Mouse (Mus musculus) splenic B cell, adult 2 months (primary cell): ENCODE results near the gene Tada1.

Source experiments
- DNase-seq: peaks from one replicate; pipeline ENCODE4 v3.0.0-alpha.2; 2011; ENCODE audit warnings: low read depth, low spot score
- H3K27me3 ChIP-seq: 2 replicates; pipeline ENCODE4 v1.6.1; 2012; ENCODE audit warnings: mild to moderate bottlenecking, low read length, moderate library complexity, mixed read lengths; ENCODE audit not compliant: control insufficient read depth, poor library complexity, insufficient read depth, severe bottlenecking
- H3K36me3 ChIP-seq: 2 replicates; pipeline ENCODE4 v1.6.1; 2012; ENCODE audit warnings: mild to moderate bottlenecking, low read length, moderate library complexity, mixed read lengths; ENCODE audit not compliant: control insufficient read depth, poor library complexity, insufficient read depth, severe bottlenecking

Tada1 gene

GRCm38 (mm10) chr1:166363122-166363521 lies 15.8 kb upstream of the Tada1 start:
- Histone ChIP-seq H3K27me3 (no peaks in the 10 kb centered on the region), H3K36me3 (no peaks in the 10 kb centered on the region)
- no peak for DNase-seq

DNA sequence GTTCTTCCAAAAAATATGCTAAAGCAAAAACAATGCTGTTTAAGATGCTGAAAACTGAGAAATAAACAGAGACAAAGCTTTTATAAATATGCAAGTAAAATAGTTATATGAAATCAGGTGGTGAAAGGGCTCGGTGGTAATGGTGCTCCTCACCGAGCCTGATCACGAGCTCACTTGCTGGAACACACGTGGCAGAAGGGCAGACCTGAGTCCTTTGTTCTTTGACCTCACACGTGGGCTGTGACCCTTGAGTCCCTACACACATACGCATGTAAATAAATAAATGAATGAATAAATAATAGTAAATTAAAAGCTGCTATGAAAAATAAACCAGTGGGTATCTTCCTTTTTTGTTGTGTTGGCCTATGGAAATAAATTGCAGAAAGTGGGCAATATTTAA lies 1.7 kb upstream of the Tada1 start:
- Histone ChIP-seq H3K36me3 (no peaks in the 10 kb centered on the region), H3K27me3 (no peaks in the 10 kb centered on the region)
- no peak for DNase-seq

GRCm38 (mm10) chr1:166378431-166379012 lies 375 bp upstream of the Tada1 start:
- H3K36me3 ChIP-seq = no peaks in the 10 kb centered on the region; the same call in 1 of the 2 replicates
- peak; percentile 10 for DNase-seq
- no peaks in the 10 kb centered on the region for H3K27me3 ChIP-seq

- H3K27me3 ChIP-seq = no peaks in the 10 kb centered on the region
- peak; percentile 73 for DNase-seq
Measured at GRCm38 (mm10) chr1:166379630-166380231, 834 bp downstream of the Tada1 start.

GRCm38 (mm10) chr1:166381336-166381735 lies 2.4 kb downstream of the Tada1 start:
- Histone ChIP-seq H3K36me3 (peaks cover 4% of the 10 kb centered on the region), H3K27me3 (no peaks in the 10 kb centered on the region)
- no peak for DNase-seq

More at GRCm38 (mm10) chr1:166379630-166380231, 834 bp downstream of the Tada1 start:
- H3K36me3 ChIP-seq = peaks cover 2% of the 10 kb centered on the region

DNA sequence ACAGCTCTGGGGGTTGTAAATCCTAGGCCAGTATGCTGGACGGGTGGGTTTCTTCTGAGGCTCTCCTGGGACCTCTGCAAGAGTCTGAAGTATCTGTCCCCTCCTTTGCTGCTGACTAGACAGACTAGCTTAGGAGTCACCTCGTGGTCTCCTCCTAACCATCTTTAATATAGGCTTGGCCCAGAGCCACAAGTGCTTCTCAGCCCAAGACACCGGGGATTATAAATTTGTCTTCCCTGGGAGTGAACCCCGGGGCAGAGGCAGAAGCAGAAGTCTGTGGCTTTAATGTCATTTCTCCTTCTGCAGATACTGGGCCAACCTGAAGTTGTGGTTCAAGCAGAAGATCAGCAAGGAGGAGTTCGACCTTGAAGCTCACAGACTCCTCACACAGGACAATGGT lies 2.9 kb downstream of the Tada1 start:
- no peak for DNase-seq
- Histone ChIP-seq H3K27me3 (no peaks in the 10 kb centered on the region), H3K36me3 (peaks cover 4% of the 10 kb centered on the region)

GRCm38 (mm10) chr1:166382626-166383025 lies 3.7 kb downstream of the Tada1 start:
- H3K36me3 ChIP-seq = peaks cover 7% of the 10 kb centered on the region
- H3K27me3 ChIP-seq = no peaks in the 10 kb centered on the region
- DNase-seq = no peak

DNA sequence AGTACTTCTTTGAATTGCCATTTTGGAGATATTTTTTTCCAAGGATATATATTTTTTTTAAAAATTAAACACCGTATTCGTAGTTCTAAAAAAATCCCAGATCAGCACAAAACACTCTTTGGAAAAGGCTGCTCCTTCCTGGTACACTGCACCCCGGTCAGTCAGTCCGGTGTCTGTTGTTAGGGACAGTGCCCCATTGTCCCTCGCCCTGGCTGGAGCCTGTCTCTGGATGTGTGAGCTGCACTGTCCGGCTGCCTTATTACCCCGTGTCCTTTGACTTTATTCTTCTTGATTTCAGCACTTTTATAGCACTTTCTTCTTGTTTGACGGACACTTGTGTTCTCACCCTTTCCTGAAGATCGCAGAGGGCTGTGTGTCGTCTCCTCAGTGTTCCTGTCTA lies 5.7 kb downstream of the Tada1 start:
- H3K36me3 ChIP-seq = peaks cover 14% of the 10 kb centered on the region
- H3K27me3 ChIP-seq = no peaks in the 10 kb centered on the region
- no peak for DNase-seq

GRCm38 (mm10) chr1:166385431-166385830 lies 6.5 kb downstream of the Tada1 start:
- no peaks in the 10 kb centered on the region for H3K27me3 ChIP-seq
- no peak for DNase-seq
- H3K36me3 ChIP-seq = peaks cover 15% of the 10 kb centered on the region

DNA sequence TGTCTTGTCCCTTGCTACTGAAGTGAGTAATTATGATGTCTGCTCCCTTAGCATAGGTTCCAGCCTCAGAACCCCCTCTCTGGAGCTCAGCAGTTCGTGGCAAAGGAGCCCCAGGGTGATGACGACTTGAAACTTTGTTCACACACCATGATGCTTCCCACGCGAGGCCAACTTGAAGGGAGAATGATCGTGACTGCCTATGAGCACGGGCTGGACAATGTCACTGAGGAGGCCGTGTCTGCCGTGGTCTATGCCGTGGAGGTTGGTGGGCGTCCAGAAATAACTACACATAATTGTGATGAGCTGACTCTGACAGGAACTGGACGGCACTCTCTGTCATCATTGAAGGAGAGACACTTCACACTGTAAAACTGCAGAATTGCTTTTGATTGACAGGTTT lies 9.6 kb downstream of the Tada1 start:
- no peaks in the 10 kb centered on the region for H3K27me3 ChIP-seq
- no peak for DNase-seq
- peaks cover 23% of the 10 kb centered on the region for H3K36me3 ChIP-seq

DNA sequence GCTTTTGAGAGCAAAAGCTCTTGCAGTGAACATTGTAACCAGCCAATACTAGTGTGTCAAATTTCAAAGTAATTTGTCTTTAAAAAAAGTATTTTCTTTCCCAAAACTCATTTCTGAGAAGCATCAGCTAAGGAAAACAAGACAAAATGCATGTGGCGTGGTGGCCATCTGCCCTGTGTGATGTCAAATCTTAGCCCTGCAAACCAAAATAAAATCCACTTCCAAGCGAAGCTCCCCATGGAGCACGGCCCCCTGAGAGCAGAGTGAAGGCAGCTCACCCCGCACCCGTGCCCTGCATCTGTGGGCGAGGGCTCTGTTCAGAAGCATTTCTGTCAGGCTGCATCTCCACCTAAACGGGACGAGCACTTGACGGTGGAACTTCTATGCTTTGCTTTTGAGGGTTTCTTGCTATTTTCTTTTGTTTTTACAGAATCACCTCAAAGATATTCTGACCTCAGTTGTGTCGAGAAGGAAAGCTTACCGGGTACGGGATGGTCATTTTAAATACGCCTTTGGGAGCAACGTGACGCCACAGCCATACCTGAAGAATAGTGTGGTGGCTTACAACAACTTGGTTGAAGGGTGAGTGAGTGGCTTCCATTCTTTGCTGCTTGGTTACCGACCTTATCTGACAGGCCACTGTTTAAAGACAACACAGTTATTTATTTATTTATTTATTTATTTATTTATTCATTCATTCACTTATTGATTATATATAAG lies 10.7 kb downstream of the Tada1 start:
- Histone ChIP-seq H3K36me3 (peaks cover 23% of the 10 kb centered on the region), H3K27me3 (no peaks in the 10 kb centered on the region)
- no peak for DNase-seq

- Histone ChIP-seq H3K36me3 (peaks cover 19% of the 10 kb centered on the region), H3K27me3 (no peaks in the 10 kb centered on the region)
- no peak for DNase-seq
Measured at GRCm38 (mm10) chr1:166391671-166392070, 12.8 kb downstream of the Tada1 start.

- Histone ChIP-seq H3K27me3 (no peaks in the 10 kb centered on the region), H3K36me3 (peaks cover 7% of the 10 kb centered on the region)
- DNase-seq = no peak
Measured at GRCm38 (mm10) chr1:166394770-166395169, 15.9 kb downstream of the Tada1 start.

- DNase-seq = no peak
- H3K36me3 ChIP-seq = peaks cover 6% of the 10 kb centered on the region
- no peaks in the 10 kb centered on the region for H3K27me3 ChIP-seq
Measured at GRCm38 (mm10) chr1:166395661-166396060, 16.8 kb downstream of the Tada1 start.

DNA sequence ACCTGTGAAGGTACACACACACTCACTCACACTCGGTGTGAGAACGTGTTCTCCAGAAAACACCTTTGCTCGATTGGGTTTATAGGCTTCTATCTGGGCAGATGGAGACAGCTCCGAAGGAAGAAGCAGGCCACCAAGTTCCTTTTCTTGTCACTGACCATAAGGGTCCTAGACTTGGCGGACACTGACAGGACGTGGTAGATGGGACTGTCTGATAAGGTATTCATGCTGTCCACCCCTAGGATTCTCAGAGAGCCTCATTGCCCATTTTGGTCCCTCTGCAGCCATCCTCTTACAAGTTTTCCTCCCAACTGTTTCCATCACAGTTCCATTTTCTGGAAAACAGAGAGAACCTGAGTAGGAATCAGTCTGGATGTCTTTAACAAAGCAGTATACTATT lies 17.5 kb downstream of the Tada1 start:
- Histone ChIP-seq H3K36me3 (no peaks in the 10 kb centered on the region; the same call in none of the 2 replicates), H3K27me3 (no peaks in the 10 kb centered on the region)
- no peak for DNase-seq
